Mouse (Mus musculus) limb, embryonic 12.5 days (tissue): ENCODE data around the gene Nme4. TPM values are rescaled to one million over a fixed set of nuclear protein-coding genes. Genes with fewer than 3 reads are reported as not detected.

Experiments
- ATAC-seq: fragments of 200-750 bp; cut with Nextera tagmentation; 2 replicates; pipeline ENCODE4 v1.8.0; 2017; ENCODE audit warnings: low read depth, moderate TSS enrichment; ENCODE audit not compliant: insufficient number of reproducible peaks, insufficient read depth, low FRiP score, low TSS enrichment
- H3K27ac ChIP-seq: fragments of 300-500 bp; sonication (generic); 2 replicates; pipeline ENCODE4 v1.5.1; 2016; ENCODE audit warnings: mild to moderate bottlenecking, moderate library complexity
- H3K27me3 ChIP-seq: fragments of 300-500 bp; sonication (generic); 2 replicates; pipeline ENCODE4 v1.6.1; 2016; ENCODE audit warnings: mild to moderate bottlenecking, moderate library complexity
- H3K36me3 ChIP-seq: fragments of 300-500 bp; sonication (generic); 2 replicates; pipeline ENCODE4 v1.6.1; 2016; ENCODE audit warnings: mild to moderate bottlenecking, moderate library complexity
- H3K4me1 ChIP-seq: fragments of 300-500 bp; sonication (generic); replicated peaks from 2 replicates; pipeline ENCODE4 v1.6.1; 2016
- H3K4me2 ChIP-seq: fragments of 300-500 bp; sonication (generic); 2 replicates; pipeline ENCODE4 v1.6.1; 2016; ENCODE audit warnings: mild to moderate bottlenecking, moderate library complexity
- H3K4me3 ChIP-seq: fragments of 300-500 bp; sonication (generic); replicated peaks from 2 replicates; pipeline ENCODE4 v1.5.1; 2016; ENCODE audit warnings: mild to moderate bottlenecking
- H3K9ac ChIP-seq: fragments of 300-500 bp; sonication (generic); replicated peaks from 2 replicates; pipeline ENCODE4 v1.6.1; 2016; ENCODE audit warnings: mild to moderate bottlenecking, moderate library complexity
- H3K9me3 ChIP-seq: fragments of 300-500 bp; sonication (generic); 2 replicates; pipeline ENCODE4 v1.6.1; 2016; ENCODE audit warnings: mild to moderate bottlenecking, moderate library complexity
- WGBS: fragments of 180-500 bp; shearing (Covaris S2); methylation state at CpG from one replicate; pipeline ENCODE4 v1.1.7; 2016; 5-methylcytosine and 5-hydroxymethylcytosine counted together
- polyA plus RNA-seq: library from polyadenylated mRNA; unstranded; fragments of >200 nt; fragmentation: Nextera tagmentation; extraction: Ambion mirVana; gene quantifications from 2 replicates; pipeline ENCODE4 v1.2.1, GENCODE M21; 2016

The Nme4 gene
- polyA plus RNA-seq, 1 experiment from 2014 or later, result 132 TPM

- peak within 1 kb of the TSS; percentile 47 for H3K27ac ChIP-seq
Measured at GRCm38 (mm10) chr17:26089905-26090632, 5.3 kb downstream of the Nme4 start, which contains the start of gene Decr2. TSS of gene Decr2 (minus strand) at chr17:26090337.

DNA sequence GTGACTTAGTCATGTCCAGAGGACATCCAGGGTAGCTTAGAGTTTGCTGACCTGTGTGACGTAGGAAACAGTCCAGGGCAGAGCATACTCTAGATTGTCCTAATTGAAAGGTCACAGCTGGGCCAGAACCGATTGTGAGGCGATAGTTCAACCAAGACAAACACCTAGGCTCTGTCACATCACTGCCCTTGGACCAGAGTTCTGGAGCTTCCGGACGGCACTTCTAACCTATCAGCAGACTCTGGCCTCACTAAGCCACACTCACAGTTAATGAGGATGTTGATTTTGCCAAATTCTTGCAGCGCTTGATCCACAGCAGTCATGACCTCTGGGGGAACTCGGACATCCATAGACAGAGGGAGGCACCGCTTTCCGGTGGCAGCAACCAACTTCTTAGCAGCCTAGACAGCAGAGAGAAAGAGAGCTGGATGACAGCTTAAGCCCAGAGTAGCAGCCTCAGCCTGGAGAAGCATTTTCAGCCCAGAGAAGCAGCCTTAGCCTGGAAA, 8.3 kb downstream of the Nme4 start:
- no peak overlapping the region for H3K4me3 ChIP-seq
- ATAC-seq, result no peak
- H3K4me2 ChIP-seq, result no peak overlapping the region
- peaks cover 31% of the 10 kb centered on the region for H3K36me3 ChIP-seq
- H3K27ac ChIP-seq, result no peak overlapping the region
- H3K4me1 ChIP-seq, result no peaks in the 10 kb centered on the region
- WGBS, result 92% methylated on average over 9 of the region's 9 CpGs
- no peak overlapping the region for H3K9ac ChIP-seq
- H3K9me3 ChIP-seq, result no peaks in the 10 kb centered on the region
- H3K27me3 ChIP-seq, result no peaks in the 10 kb centered on the region

More at GRCm38 (mm10) chr17:26089905-26090632, 5.3 kb downstream of the Nme4 start, which contains the start of gene Decr2:
- no peaks in the 10 kb centered on the region for H3K9me3 ChIP-seq
- H3K27me3 ChIP-seq, result no peaks in the 10 kb centered on the region
- peak within 1 kb of the TSS; percentile 63 for H3K9ac ChIP-seq
- H3K4me2 ChIP-seq, result peak within 1 kb of the TSS; percentile 69
- peak within 1 kb of the TSS; percentile 55 for H3K4me3 ChIP-seq
- ATAC-seq, result peak; percentile 82
- 1% methylated on average over 32 of the region's 32 CpGs for WGBS
- H3K4me1 ChIP-seq, result peaks cover 11% of the 10 kb centered on the region
- H3K36me3 ChIP-seq, result peaks cover 30% of the 10 kb centered on the region

- no peak overlapping the region for H3K9ac ChIP-seq
- H3K27me3 ChIP-seq, result no peaks in the 10 kb centered on the region
- no peaks in the 10 kb centered on the region for H3K4me1 ChIP-seq
- WGBS, result 40% methylated on average over 2 of the region's 2 CpGs
- no peak overlapping the region for H3K4me2 ChIP-seq
- ATAC-seq, result no peak
- no peak overlapping the region for H3K27ac ChIP-seq
- H3K4me3 ChIP-seq, result no peak overlapping the region
- peaks cover 23% of the 10 kb centered on the region for H3K36me3 ChIP-seq
- no peaks in the 10 kb centered on the region for H3K9me3 ChIP-seq
Measured at GRCm38 (mm10) chr17:26080867-26081266, 14.5 kb downstream of the Nme4 start.

GRCm38 (mm10) chr17:26078851-26079250, 16.6 kb downstream of the Nme4 start:
- no peak for ATAC-seq

DNA sequence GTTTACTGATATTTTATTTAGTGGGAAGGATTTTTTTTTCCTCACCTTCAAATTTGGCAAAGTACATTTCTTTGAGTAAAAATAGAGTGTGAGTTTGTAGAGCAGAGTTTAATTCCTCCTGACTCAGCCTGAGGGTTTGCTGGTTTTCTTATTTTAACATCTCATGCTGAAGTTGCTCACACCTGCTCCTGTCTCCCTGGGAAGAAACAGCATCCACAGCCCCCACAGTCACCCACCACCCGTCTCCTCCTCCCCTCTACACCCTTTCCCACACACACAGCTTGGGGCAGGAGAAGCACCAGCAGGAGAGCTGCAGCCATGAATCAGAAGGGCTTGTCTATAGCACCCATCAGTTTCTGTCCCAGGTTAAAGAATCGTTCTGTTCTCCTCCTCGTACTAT, 20.2 kb downstream of the Nme4 start:
- Histone ChIP-seq H3K27me3 (peaks cover 18% of the 10 kb centered on the region), H3K4me2 (no peak overlapping the region), H3K36me3 (no peaks in the 10 kb centered on the region), H3K4me3 (no peak overlapping the region), H3K9ac (no peak overlapping the region), H3K9me3 (no peaks in the 10 kb centered on the region), H3K4me1 (no peaks in the 10 kb centered on the region), H3K27ac (no peak overlapping the region)
- no peak for ATAC-seq
- WGBS, result 64% methylated on average over 3 of the region's 3 CpGs

More at GRCm38 (mm10) chr17:26078851-26079250, 16.6 kb downstream of the Nme4 start:
- Histone ChIP-seq H3K27ac (no peak overlapping the region), H3K36me3 (peaks cover 16% of the 10 kb centered on the region), H3K9ac (no peak overlapping the region), H3K27me3 (0 out of 2 replicates have a peak, but pooled peaks cover 4% of the 10 kb centered on the region), H3K4me1 (no peaks in the 10 kb centered on the region), H3K4me2 (no peak overlapping the region), H3K4me3 (no peak overlapping the region), H3K9me3 (no peaks in the 10 kb centered on the region)
- 86% methylated on average over 2 of the region's 2 CpGs for WGBS

DNA sequence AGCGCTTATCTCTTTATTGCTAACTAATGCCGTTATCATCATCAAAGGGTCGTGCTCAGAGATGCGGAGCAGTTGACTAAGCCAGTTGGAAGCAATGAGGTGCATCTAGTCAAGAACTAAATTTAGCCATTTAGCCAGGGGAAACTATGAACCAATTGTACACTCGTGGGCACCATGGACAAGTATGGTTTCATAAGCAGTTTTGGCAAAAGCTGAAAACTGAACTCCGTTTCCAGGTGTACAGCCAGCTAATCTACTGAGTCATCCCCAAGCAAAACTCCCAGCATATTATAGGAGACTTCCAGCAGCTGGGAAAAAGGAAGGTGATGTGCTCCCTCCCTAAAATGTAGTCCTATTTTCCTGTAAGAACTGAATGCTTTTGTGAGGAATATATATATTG, 25.3 kb downstream of the Nme4 start:
- Histone ChIP-seq H3K4me2 (peak overlapping the region; percentile 99), H3K4me1 (peaks cover 36% of the 10 kb centered on the region), H3K9ac (no peak overlapping the region; the same call in 1 of the 2 replicates), H3K27me3 (peaks cover 25% of the 10 kb centered on the region), H3K36me3 (peaks cover 12% of the 10 kb centered on the region), H3K9me3 (no peaks in the 10 kb centered on the region), H3K4me3 (peak overlapping the region; percentile 88), H3K27ac (no peak overlapping the region)
- no peak for ATAC-seq
- WGBS, result 37% methylated on average over 6 of the region's 6 CpGs

GRCm38 (mm10) chr17:26068831-26069739, 26.3 kb downstream of the Nme4 start, which contains the start of gene Rab11fip3:
TSS of gene Rab11fip3 (minus strand) at chr17:26069555.
- Histone ChIP-seq H3K27me3 (peaks cover 25% of the 10 kb centered on the region), H3K36me3 (peaks cover 23% of the 10 kb centered on the region)

GRCm38 (mm10) chr17:26068024-26068830, 27.2 kb downstream of the Nme4 start:
- ATAC-seq, result no peak
- peaks cover 36% of the 10 kb centered on the region for H3K4me1 ChIP-seq
- peak overlapping the region; percentile 82 for H3K9ac ChIP-seq

More at GRCm38 (mm10) chr17:26068831-26069739, 26.3 kb downstream of the Nme4 start, which contains the start of gene Rab11fip3:
- Histone ChIP-seq H3K4me2 (peak within 1 kb of the TSS; percentile 99), H3K4me3 (peak within 1 kb of the TSS; percentile 88), H3K9me3 (no peaks in the 10 kb centered on the region), H3K27ac (peak within 1 kb of the TSS; percentile 64), H3K4me1 (peaks cover 36% of the 10 kb centered on the region), H3K9ac (peak within 1 kb of the TSS; percentile 82)
- peak; percentile 89 for ATAC-seq
- WGBS, result under 1% methylated on average over 94 of the region's 94 CpGs

GRCm38 (mm10) chr17:26066488-26067020, 28.8 kb downstream of the Nme4 start:
- Histone ChIP-seq H3K36me3 (peaks cover 28% of the 10 kb centered on the region), H3K27ac (no peak overlapping the region), H3K27me3 (peaks cover 21% of the 10 kb centered on the region), H3K4me1 (peaks cover 36% of the 10 kb centered on the region), H3K9ac (no peak overlapping the region), H3K4me2 (peak overlapping the region; percentile 99), H3K4me3 (peak overlapping the region; percentile 88), H3K9me3 (no peaks in the 10 kb centered on the region)
- WGBS, result 95% methylated on average over 7 of the region's 7 CpGs
- no peak for ATAC-seq

More at GRCm38 (mm10) chr17:26068024-26068830, 27.2 kb downstream of the Nme4 start:
- H3K27ac ChIP-seq, result no peak overlapping the region
- H3K27me3 ChIP-seq, result peaks cover 25% of the 10 kb centered on the region
- under 1% methylated on average over 44 of the region's 44 CpGs for WGBS
- no peaks in the 10 kb centered on the region for H3K9me3 ChIP-seq
- peak overlapping the region; percentile 99 for H3K4me2 ChIP-seq
- peak overlapping the region; percentile 88 for H3K4me3 ChIP-seq
- H3K36me3 ChIP-seq, result peaks cover 23% of the 10 kb centered on the region

- Histone ChIP-seq H3K36me3 (peaks cover 28% of the 10 kb centered on the region), H3K4me3 (no peak overlapping the region), H3K27me3 (peaks cover 9% of the 10 kb centered on the region), H3K4me1 (peaks cover 38% of the 10 kb centered on the region), H3K9me3 (no peaks in the 10 kb centered on the region), H3K4me2 (no peak overlapping the region), H3K9ac (no peak overlapping the region), H3K27ac (no peak overlapping the region)
- no peak for ATAC-seq
- WGBS, result 90% methylated on average over 6 of the region's 6 CpGs
Measured at GRCm38 (mm10) chr17:26064916-26065315, 30.5 kb downstream of the Nme4 start.
